Mouse (Mus musculus) heart, postnatal 25 days (tissue): ENCODE data around the gene Nfyb. TPM values are rescaled to one million over a fixed set of nuclear protein-coding genes. Genes with fewer than 3 reads are reported as not detected.

Experiments
- DNase-seq: peaks from one replicate; pipeline ENCODE4 v3.0.0; 2022; ENCODE audit warnings: low spot score
- intact Hi-C: fragments of 180-260 bp; cut with DNase I; formaldehyde crosslinking; loops from one replicate; pipeline ENCODE4 v1.15.1; 2025
- total RNA-seq, 2 experiments: library from RNA; stranded (reverse); gene quantifications; 2 replicates each; pipeline ENCODE4 v1.2.3; 2021

Gene Nfyb
- 10 to 100 TPM; 13.3 to 17.6 TPM for total RNA-seq

DNA sequence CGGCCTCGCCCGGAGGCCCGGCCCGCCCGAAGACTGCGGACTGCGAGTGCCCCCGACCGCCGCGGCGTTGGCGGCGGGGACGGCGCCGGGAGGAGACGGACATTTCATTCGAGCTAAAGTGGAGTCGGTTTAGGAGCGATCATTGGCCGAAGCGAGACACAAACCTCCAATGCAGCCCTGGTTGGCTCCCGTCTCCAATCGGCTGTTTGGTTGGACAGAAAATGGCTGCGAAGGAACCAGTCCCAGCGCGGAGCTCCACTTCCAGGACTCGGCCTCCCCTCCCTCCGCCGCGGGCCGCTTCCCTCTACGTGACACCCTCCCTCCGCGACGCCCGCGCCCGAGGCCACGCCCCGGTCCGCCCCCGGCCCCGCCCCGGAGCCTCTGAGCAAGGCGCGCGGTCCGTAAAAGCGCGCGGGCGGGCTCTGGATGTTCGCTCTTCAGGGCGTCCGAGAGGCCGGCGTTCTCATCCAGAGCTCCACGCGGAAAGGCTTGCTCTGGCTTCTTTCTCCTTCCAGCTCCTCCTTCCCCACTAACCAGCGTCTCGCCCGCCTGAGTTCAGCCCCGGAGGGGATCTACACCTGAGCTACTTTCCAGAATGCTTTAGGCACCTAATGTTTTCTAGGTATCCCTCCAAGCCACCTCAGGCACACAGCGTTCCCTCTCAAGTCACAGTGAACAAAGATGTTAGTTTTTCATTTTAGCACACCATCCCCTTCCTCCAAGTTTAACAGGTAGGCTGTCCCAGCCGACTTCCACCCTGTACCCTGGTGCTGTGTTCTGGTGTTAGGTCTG lies at the start of gene Nfyb:
Nfyb (minus strand) TSS at position 305 of the 792 bp plus-strand sequence.
- intact Hi-C loops, result loop anchor here (5.0 to 10.0 kb wide), 4 partner anchors 67 to 781 kb away; partner anchors contain the start of genes Hcfc2 and Washc4
- peak; percentile 95 for DNase-seq

DNA sequence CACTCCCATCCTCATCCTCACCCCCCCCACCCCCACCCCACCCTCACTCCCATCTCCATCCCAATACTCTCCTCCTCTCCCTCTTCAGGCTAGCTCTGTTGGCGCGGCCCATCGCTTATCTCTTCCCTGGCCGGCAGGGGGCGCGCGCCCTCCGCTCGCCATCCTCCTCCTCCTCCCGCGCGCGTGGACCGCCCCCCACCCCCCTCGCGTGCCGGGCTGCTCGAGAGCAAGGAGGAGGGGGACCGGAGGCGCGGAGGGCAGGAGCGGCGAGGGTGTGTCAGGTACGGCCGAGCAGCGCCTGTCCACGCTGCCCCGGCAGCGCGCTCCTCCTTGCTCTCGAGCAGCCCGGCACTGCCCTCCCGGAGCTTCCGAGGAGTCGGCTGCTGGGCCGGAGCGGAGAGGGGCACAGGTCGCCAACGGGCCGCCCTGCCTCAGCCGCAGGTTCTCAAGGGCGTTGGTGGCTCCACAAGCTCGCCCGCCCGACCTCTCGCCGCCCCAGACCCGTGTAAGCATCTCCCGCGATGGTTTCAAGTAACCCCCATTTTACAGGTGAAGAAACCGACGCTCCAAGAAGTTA lies 48.0 kb upstream of the Nfyb start:
- intact Hi-C loops, result loop anchor here (1.0 to 5.0 kb wide), 2 partner anchors 45 to 89 kb away; no protein-coding TSS in a partner anchor
- DNase-seq, result peak; percentile 32

DNA sequence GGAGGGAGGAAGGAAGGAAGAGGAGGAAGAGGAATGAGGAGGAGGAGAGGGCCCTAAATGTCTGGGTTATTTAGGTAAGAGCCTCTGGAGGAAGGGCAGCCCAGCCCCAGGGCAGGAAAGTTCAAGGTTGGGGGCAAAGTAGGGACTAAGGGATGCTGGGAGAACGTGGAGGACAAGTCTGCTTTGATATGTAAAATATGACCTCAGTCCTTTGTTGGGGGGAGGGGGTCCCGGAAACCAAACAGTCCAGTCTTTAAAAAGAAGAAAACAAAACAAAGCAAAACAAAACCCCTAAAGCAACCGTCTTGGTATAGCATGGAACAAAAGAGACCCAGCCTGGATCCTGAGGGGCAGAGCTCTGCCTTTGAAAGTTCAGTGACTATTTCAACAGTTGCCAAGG lies 45.4 kb upstream of the Nfyb start:
- intact Hi-C loops, result no loop called here
- no peak for DNase-seq

- intact Hi-C loops, result no loop called here
- no peak for DNase-seq
These were observed 44.9 kb upstream of the Nfyb start for GRCm38 (mm10) chr10:82808891-82809290.

- intact Hi-C loops, result no loop called here
These were observed 44.2 kb upstream of the Nfyb start for GRCm38 (mm10) chr10:82808155-82808554.

GRCm38 (mm10) chr10:82807238-82807637 lies 43.3 kb upstream of the Nfyb start:
- DNase-seq, result no peak
- intact Hi-C loops, result no loop called here

More at GRCm38 (mm10) chr10:82808155-82808554, 44.2 kb upstream of the Nfyb start:
- no peak for DNase-seq

GRCm38 (mm10) chr10:82806414-82806813 lies 42.5 kb upstream of the Nfyb start:
- intact Hi-C loops, result no loop called here
- no peak for DNase-seq

- intact Hi-C loops, result no loop called here
- DNase-seq, result no peak
These were observed 41.2 kb upstream of the Nfyb start for GRCm38 (mm10) chr10:82805111-82805510.

GRCm38 (mm10) chr10:82804396-82804795 lies 40.5 kb upstream of the Nfyb start:
- intact Hi-C loops, result no loop called here
- no peak for DNase-seq

GRCm38 (mm10) chr10:82800094-82800493 lies 36.1 kb upstream of the Nfyb start:
- DNase-seq, result no peak
- intact Hi-C loops, result no loop called here

DNA sequence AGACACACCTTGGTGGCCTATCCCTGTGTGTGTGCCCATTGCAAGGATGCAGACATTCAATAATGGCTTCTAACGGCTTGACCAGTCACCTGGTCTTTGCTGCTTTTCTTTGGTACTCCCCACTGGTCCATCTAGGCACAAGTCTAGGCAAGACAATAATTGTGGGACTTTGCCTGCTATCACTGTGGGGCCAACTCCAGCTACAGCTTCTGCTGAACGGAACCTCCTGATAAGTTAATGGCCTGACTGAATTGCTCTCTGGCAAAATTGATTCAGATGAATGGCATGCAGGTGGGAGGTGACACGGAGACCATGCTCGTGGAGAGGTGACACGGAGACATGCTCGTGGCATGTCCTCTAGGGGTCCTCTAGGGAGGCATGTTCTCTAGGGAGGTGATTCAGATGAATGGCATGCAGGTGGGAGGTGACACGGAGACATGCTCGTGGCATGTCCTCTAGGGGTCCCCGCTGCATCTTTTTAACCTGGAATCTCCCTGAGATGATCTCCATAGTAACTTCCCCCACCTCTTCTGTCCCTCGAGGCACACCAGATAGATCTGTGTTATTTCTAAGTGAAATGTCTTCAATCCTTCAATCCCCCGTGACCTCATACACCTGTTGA lies 34.5 kb upstream of the Nfyb start:
- intact Hi-C loops, result no loop called here
- DNase-seq, result no peak

- DNase-seq, result no peak
- intact Hi-C loops, result no loop called here
These were observed 33.2 kb upstream of the Nfyb start for GRCm38 (mm10) chr10:82797119-82797491.

DNA sequence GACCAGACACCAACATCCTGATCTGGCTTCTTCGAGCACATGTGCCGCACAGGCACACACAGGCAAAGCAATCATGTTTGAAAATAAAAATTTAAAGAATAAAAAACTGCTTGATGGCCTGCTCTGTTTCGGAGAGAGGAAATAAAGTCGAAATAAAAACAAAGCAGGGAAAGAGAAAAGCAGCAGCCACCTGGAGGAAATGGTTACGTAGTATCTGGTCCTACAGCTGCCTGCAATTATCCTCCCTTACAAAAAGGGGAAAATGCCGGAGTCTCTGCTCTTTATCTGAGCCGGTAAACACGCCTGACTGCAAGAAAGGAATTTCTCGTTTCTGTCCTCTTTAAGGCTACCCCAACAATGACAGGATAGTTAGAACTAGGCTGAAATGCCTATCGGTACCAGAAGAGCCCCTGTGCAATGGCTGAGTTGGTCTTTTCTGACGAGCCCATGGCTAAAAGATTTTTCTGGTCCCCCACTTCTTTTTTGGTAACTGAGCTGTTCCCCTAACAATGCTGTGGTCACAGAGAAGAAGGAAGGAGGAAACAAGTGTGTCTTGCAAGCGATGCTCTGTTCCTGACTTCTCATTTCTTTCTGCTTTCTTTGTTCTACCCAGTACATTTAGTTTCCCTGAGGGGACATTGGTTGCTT lies 32.7 kb upstream of the Nfyb start:
- DNase-seq, result no peak
- intact Hi-C loops, result no loop called here

DNA sequence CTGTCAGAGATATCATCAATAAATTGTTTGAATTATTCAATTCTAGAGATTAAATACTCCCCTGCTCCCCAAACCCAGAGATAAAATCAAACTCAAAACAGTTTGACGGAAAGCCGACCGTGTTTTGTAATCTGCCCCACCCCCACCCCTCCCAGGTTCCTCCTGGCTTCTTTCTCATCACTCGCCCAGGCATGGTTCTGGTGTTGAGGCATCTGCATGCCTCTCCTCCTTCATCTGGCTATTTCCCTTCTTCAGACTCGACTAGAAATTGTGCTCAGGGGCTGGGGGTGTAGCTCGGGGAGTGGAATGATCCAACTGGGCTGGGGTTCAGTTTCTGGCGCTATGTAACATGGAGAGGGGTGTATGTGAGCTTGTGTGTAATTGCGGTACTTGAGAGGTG lies 31.8 kb upstream of the Nfyb start:
- DNase-seq, result no peak
- intact Hi-C loops, result no loop called here

DNA sequence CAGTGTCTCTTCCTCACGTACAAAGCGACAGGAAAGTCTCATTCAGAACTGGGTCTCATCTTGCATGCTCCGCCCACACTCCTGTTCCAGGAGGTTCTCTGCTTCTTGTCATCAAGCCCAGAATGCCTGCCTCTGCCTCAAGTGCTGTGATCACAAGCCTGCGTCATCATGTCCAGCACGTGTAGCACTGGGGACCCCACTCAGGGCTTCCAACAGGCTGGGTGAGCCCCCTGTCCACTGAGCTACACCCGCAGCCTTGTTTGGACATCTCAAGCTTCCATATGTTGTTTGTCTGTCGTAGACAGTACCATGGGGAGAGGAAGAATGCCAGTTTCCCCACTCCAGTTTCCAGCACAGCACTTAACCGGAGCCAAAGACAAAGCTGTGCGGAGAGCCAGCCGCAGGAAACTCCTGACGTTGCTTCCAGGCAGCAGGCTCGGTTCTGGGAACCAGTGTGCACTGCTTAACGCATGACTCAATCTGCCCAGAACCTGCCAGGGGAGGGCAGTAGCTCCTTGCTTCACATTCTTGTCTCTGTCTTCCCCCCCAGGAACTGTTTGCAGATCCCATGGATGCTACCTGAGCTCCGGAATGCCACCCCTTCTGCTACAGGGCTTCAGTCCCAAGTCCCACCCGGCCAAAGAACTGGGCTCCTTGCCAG lies 31.3 kb upstream of the Nfyb start:
- intact Hi-C loops, result no loop called here
- peak; percentile 46 for DNase-seq

DNA sequence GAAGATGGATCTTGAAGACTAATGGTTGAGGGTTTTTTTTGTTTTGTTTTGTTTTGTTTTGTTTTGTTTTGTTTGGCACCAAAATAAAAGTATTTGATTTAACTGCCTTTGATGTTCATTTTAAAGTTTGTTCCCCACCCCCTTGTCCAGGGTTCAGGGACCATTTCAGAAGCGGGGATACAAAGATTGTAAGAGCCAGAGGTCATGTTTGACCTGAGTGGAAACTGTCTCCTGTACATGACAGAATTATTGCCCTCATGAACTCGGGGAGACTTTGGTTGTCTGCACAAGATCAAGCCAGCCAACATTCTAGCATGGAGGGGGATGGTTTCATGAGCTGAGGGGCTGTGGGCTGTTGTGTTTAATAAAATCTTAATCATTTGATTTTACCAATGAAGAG lies 28.4 kb upstream of the Nfyb start:
- intact Hi-C loops, result no loop called here
- no peak for DNase-seq

DNA sequence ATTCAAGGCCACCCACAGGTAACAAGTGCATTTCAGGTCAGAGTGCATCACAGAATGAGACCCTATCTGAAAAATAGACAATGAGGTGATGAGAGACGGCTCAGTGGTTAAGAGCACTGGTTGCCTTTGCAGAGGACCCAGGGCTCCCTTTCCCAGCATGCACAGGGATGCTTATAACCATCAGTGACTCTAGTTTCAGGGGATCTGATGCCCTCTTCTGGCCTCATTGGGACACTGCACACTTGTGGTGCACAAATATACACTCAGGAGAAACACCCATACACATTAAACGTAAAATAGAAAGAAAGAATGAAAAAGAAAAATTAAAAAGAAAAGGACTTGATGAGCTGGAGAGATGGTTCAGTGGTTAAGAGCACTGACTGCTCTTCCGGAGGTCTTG lies 27.8 kb upstream of the Nfyb start:
- intact Hi-C loops, result no loop called here
- DNase-seq, result no peak

DNA sequence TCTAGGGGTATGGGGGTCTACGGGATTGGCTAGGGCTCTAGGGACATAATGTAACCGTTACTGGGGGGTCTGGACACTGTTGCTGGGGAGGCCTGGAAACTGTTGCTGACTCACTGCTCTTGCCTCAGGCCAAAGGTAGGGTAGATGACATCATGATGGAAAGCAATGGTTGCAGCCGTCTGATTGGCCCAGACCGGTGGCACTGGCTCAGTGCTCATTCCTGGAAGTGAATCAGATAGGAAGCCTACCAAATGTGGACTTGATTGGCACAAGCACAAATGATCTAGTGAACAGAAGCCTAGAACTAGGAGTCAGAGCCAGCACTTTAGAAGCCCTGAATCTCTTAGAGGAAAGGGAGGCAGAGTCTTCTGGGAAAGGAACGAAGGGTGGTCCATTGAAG lies 26.6 kb upstream of the Nfyb start:
- no peak for DNase-seq
- intact Hi-C loops, result no loop called here

- intact Hi-C loops, result no loop called here
- DNase-seq, result no peak
These were observed 25.2 kb upstream of the Nfyb start for GRCm38 (mm10) chr10:82789181-82789580.

DNA sequence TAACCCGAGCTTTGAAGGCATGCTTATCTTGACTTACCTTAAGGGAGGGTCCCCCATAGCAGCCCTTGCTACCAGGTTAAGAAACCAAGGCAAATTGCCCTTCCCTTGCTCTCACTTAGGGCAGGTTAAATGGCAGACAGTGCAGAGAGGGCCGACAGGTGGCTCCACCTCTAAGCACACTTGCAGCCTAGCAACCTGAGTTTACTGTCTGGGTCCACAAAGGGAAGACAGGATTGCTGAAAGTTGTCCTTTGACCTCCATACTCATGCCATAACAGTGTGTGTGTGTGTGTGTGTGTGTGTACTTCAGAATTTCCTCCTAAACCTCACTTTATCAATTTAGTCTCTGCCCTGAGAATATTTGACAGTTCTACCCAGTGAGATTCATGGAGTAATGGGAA lies 18.5 kb upstream of the Nfyb start:
- intact Hi-C loops, result no loop called here
- DNase-seq, result no peak
